Mouse (Mus musculus): Measurements from ENCODE around the gene Snupn.
"Not testable (repeated sequence)": the region's sequence is repeated elsewhere in the genome, so short reads cannot be mapped to it uniquely, and the experiment has no call there.

- not testable (repeated sequence) for TF ChIP-seq CHD2 (IDR thresholded peaks at IDR 0.05; ENCODE audit: low read depth, low read length); MAFK (IDR thresholded peaks at IDR 0.05; ENCODE audit: insufficient read depth, low read depth, low read length); ZC3H11A (IDR thresholded peaks at IDR 0.05; ENCODE audit: borderline replicate concordance, low read depth, low read length); ZNF384 (IDR thresholded peaks at IDR 0.05; ENCODE audit: low read depth, low read length); HCFC1 (IDR thresholded peaks at IDR 0.05; ENCODE audit: borderline replicate concordance, insufficient read depth, low read length)
Measured at GRCm38 (mm10) chr9:56909991-56910390, 40.7 kb upstream of the Snupn start.

Data from ES-E14 (cell line).